Mouse (Mus musculus) frontal cortex, postnatal 10 days (tissue): ENCODE data around the gene Zfp260.

Experiments
- DNase-seq, 2 experiments: peaks; one replicate each; pipeline ENCODE4 v3.0.0; 2022; ENCODE audit warnings: low spot score in 2 of 2, mixed read lengths in 1 of 2

Zfp260 gene

GRCm38 (mm10) chr7:30122188-30122530 lies 27.6 kb downstream of the Zfp260 start:
- no peak for DNase-seq

GRCm38 (mm10) chr7:30129900-30130299 lies 35.3 kb downstream of the Zfp260 start:
- DNase-seq, result no peak

- no peak for DNase-seq
These were observed 37.8 kb downstream of the Zfp260 start for GRCm38 (mm10) chr7:30132396-30132795.

GRCm38 (mm10) chr7:30136826-30137225 lies 42.2 kb downstream of the Zfp260 start:
- no peak for DNase-seq

- DNase-seq, result no peak
These were observed 48.6 kb downstream of the Zfp260 start for GRCm38 (mm10) chr7:30143170-30143554.

GRCm38 (mm10) chr7:30143555-30144209 lies 49.1 kb downstream of the Zfp260 start:
- DNase-seq, result peak; percentile 77 to 83

GRCm38 (mm10) chr7:30147011-30147410 lies 52.4 kb downstream of the Zfp260 start:
- no peak for DNase-seq

GRCm38 (mm10) chr7:30154040-30154439 lies 59.5 kb downstream of the Zfp260 start:
- DNase-seq, result no peak

- DNase-seq, result no peak
These were observed 60.9 kb downstream of the Zfp260 start for GRCm38 (mm10) chr7:30155507-30155906.
